Mouse (Mus musculus): ENCODE data around the gene Foxc2. TPM values are rescaled to one million over a fixed set of nuclear protein-coding genes. Genes with fewer than 3 reads are reported as not detected.
"Not testable (repeated sequence)": the region's sequence is repeated elsewhere in the genome, so short reads cannot be mapped to it uniquely, and the experiment has no call there.

Gene Foxc2
- total and polyA plus RNA-seq, 3 experiments = 0.02 TPM; not detected in 2

GRCm38 (mm10) chr8:121136856-121137255, 20.9 kb downstream of the Foxc2 start:
- H3K4me3 ChIP-seq (ENCODE audit: low read depth, low read length) = no peak overlapping the region
- H3K4me1 ChIP-seq (ENCODE audit: insufficient read depth, low read depth, low read length) = no peaks in the 10 kb centered on the region
- DNase-seq (ENCODE audit: low spot score) = no peak
- H3K9me3 ChIP-seq (replicated peaks) = peaks cover 83% of the 10 kb centered on the region
- no peaks in the 10 kb centered on the region for H3K27me3 ChIP-seq (ENCODE audit: insufficient read depth, low read length)
- no peak for ATAC-seq (ENCODE audit: extremely low read depth, insufficient number of reproducible peaks, low FRiP score, poor library complexity, severe bottlenecking)
- H3K36me3 ChIP-seq (replicated peaks) = no peaks in the 10 kb centered on the region
- TF ChIP-seq POLR2AphosphoS5 (IDR thresholded peaks at IDR 0.05; ENCODE audit: insufficient replicate concordance, low read depth, low read length) (no peak), TAL1 (conservative IDR thresholded peaks at IDR 0.05; ENCODE audit: low read depth, low read length) (no peak), GATA2 (IDR thresholded peaks at IDR 0.05; ENCODE audit: borderline replicate concordance, low read depth, low read length) (no peak), CTCF (IDR thresholded peaks at IDR 0.05; ENCODE audit: low read depth, low read length) (no peak), GATA1 (IDR thresholded peaks at IDR 0.05; ENCODE audit: borderline replicate concordance, low read length) (no peak)

DNA sequence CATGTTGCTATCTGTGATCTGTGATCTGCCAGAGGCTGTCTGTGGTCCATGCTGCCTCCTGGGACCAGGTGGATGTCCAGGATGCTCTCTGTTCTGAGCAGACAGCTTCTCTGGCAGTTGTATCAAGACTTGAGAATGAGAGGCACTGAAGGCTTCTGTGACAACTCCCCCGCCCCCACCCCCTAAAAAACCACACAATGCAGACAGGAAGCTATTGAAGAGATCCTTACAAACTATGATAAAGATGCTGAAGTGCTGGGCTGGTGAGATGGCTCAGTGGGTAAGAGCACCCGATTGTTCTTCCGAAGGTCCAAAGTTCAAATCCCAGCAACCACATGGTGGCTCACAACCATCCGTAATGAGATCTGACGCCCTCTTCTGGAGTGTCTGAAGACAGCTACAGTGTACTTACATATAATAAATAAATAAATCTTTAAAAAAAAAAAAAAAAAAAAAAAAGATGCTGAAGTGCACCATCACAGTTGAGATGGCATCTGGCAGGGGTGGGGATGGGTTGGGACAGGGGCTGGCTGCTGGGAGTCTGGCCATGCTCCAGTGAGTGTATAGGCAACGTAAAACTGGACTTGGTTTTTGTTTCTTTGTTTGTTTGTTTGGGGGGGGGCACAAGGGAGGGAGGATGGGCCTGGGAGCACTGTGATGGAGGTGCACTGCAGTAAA, 29.6 kb downstream of the Foxc2 start:
- H3K4me1 ChIP-seq (ENCODE audit: insufficient read depth, low read depth, low read length); H3K4me3 ChIP-seq (ENCODE audit: low read depth, low read length); ATAC-seq (ENCODE audit: extremely low read depth, insufficient number of reproducible peaks, low FRiP score, poor library complexity, severe bottlenecking); H3K27me3 ChIP-seq (ENCODE audit: insufficient read depth, low read length); H3K36me3 ChIP-seq (replicated peaks); DNase-seq (ENCODE audit: low spot score): not testable (repeated sequence)
- peaks cover 82% of the 10 kb centered on the region for H3K9me3 ChIP-seq (replicated peaks)

DNA sequence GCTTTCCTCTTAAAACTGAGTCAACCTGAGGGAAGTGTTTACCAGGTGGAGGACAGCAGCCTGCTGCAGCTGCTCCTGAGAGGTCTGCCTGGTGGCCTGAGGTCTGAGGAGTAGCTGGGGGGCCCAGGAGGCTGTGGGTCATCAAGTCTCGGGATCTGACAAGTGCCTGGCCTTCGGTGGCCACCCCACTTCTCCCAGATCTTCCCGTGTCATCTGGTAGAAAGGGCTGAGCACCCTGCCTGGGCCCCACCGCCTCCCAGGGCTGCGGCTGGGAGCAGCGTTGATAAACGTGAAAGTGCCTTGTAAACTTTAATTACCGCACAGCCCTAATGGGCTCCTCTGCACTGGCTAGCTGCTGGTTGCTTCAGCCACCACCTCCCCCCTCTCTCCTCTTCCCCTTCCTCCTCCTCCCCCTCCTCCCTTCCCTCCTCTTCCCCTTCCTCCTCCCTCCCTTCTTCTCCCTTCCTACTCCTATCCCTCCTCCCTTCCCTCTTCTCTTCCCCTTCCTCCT, 32.7 kb downstream of the Foxc2 start:
- Histone ChIP-seq H3K27me3 (ENCODE audit: insufficient read depth, low read length) (no peaks in the 10 kb centered on the region), H3K36me3 (replicated peaks) (no peaks in the 10 kb centered on the region), H3K4me1 (ENCODE audit: insufficient read depth, low read depth, low read length) (no peaks in the 10 kb centered on the region), H3K9me3 (replicated peaks) (peaks cover 80% of the 10 kb centered on the region), H3K4me3 (ENCODE audit: low read depth, low read length) (no peak overlapping the region)
- no peak for DNase-seq (ENCODE audit: low spot score)
- TF ChIP-seq TAL1 (conservative IDR thresholded peaks at IDR 0.05; ENCODE audit: low read depth, low read length) (no peak), GATA2 (IDR thresholded peaks at IDR 0.05; ENCODE audit: borderline replicate concordance, low read depth, low read length) (no peak), CTCF (IDR thresholded peaks at IDR 0.05; ENCODE audit: low read depth, low read length) (no peak), POLR2AphosphoS5 (IDR thresholded peaks at IDR 0.05; ENCODE audit: insufficient replicate concordance, low read depth, low read length) (no peak), GATA1 (IDR thresholded peaks at IDR 0.05; ENCODE audit: borderline replicate concordance, low read length) (no peak)
- ATAC-seq (ENCODE audit: extremely low read depth, insufficient number of reproducible peaks, low FRiP score, poor library complexity, severe bottlenecking) = no peak

- DNase-seq (ENCODE audit: low spot score) = no peak
- Histone ChIP-seq H3K4me3 (ENCODE audit: low read depth, low read length) (no peak overlapping the region), H3K4me1 (ENCODE audit: insufficient read depth, low read depth, low read length) (no peaks in the 10 kb centered on the region), H3K27me3 (ENCODE audit: insufficient read depth, low read length) (no peaks in the 10 kb centered on the region), H3K9me3 (replicated peaks) (peaks cover 90% of the 10 kb centered on the region), H3K36me3 (replicated peaks) (no peaks in the 10 kb centered on the region)
- TF ChIP-seq POLR2AphosphoS5 (IDR thresholded peaks at IDR 0.05; ENCODE audit: insufficient replicate concordance, low read depth, low read length) (no peak), GATA1 (IDR thresholded peaks at IDR 0.05; ENCODE audit: borderline replicate concordance, low read length) (no peak), TAL1 (conservative IDR thresholded peaks at IDR 0.05; ENCODE audit: low read depth, low read length) (no peak), GATA2 (IDR thresholded peaks at IDR 0.05; ENCODE audit: borderline replicate concordance, low read depth, low read length) (no peak), CTCF (IDR thresholded peaks at IDR 0.05; ENCODE audit: low read depth, low read length) (no peak)
- ATAC-seq (ENCODE audit: extremely low read depth, insufficient number of reproducible peaks, low FRiP score, poor library complexity, severe bottlenecking) = no peak
Observed at GRCm38 (mm10) chr8:121152394-121152793, 36.4 kb downstream of the Foxc2 start.

- H3K4me1 ChIP-seq (ENCODE audit: insufficient read depth, low read depth, low read length) = no peaks in the 10 kb centered on the region
- H3K4me3 ChIP-seq (ENCODE audit: low read depth, low read length) = no peak overlapping the region
- H3K36me3 ChIP-seq (replicated peaks) = no peaks in the 10 kb centered on the region
- ATAC-seq (ENCODE audit: extremely low read depth, insufficient number of reproducible peaks, low FRiP score, poor library complexity, severe bottlenecking) = no peak
- TF ChIP-seq GATA2 (IDR thresholded peaks at IDR 0.05; ENCODE audit: borderline replicate concordance, low read depth, low read length) (no peak), TAL1 (conservative IDR thresholded peaks at IDR 0.05; ENCODE audit: low read depth, low read length) (no peak), GATA1 (IDR thresholded peaks at IDR 0.05; ENCODE audit: borderline replicate concordance, low read length) (no peak), CTCF (IDR thresholded peaks at IDR 0.05; ENCODE audit: low read depth, low read length) (no peak), POLR2AphosphoS5 (IDR thresholded peaks at IDR 0.05; ENCODE audit: insufficient replicate concordance, low read depth, low read length) (no peak)
- no peaks in the 10 kb centered on the region for H3K27me3 ChIP-seq (ENCODE audit: insufficient read depth, low read length)
- DNase-seq (ENCODE audit: low spot score) = no peak
- H3K9me3 ChIP-seq (replicated peaks) = peaks cover 91% of the 10 kb centered on the region
Observed at GRCm38 (mm10) chr8:121156990-121157491, 41.1 kb downstream of the Foxc2 start.

DNA sequence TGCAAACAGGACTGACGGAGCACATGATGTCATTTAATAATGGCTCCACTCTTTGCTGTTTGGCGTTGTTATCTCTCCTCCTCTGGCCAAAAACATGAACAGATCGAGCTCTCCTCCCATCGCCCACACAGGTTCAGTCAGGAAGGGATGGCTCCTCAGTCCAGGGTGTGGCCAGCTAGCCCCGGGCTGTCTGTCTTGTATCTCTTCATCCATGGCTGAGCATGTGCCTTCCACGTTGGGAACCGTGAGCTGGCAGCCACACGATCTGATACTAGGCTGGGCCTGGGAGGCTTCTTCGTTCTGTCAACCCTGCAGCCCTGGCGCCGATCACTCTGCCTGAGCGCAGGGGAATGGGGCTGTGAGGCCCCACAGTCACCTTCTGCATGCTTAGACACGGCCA, 42.8 kb downstream of the Foxc2 start:
- H3K27me3 ChIP-seq (ENCODE audit: insufficient read depth, low read length) = no peaks in the 10 kb centered on the region
- H3K36me3 ChIP-seq (replicated peaks) = no peaks in the 10 kb centered on the region
- H3K4me1 ChIP-seq (ENCODE audit: insufficient read depth, low read depth, low read length) = no peaks in the 10 kb centered on the region
- no peak for DNase-seq (ENCODE audit: low spot score)
- H3K4me3 ChIP-seq (ENCODE audit: low read depth, low read length) = no peak overlapping the region; the same call in 1 of the 2 replicates
- peaks cover 86% of the 10 kb centered on the region for H3K9me3 ChIP-seq (replicated peaks)
- TF ChIP-seq GATA2 (IDR thresholded peaks at IDR 0.05; ENCODE audit: borderline replicate concordance, low read depth, low read length) (no peak), TAL1 (conservative IDR thresholded peaks at IDR 0.05; ENCODE audit: low read depth, low read length) (no peak), CTCF (IDR thresholded peaks at IDR 0.05; ENCODE audit: low read depth, low read length) (no peak), POLR2AphosphoS5 (IDR thresholded peaks at IDR 0.05; ENCODE audit: insufficient replicate concordance, low read depth, low read length) (no peak)
- no peak for ATAC-seq (ENCODE audit: extremely low read depth, insufficient number of reproducible peaks, low FRiP score, poor library complexity, severe bottlenecking)
